Mouse (Mus musculus) cerebellum, adult 2 months (tissue): ENCODE data around the gene Tmeff1. TPM values are rescaled to one million over a fixed set of nuclear protein-coding genes. Genes with fewer than 3 reads are reported as not detected.

Source experiments
- DNase-seq, 2 experiments: peaks; one replicate each; pipeline ENCODE4 v3.0.0; 2021
- H3K27ac ChIP-seq: fragments of 200-500 bp; 2 replicates; pipeline ENCODE4 v1.5.1; 2012; ENCODE audit warnings: low read length, control low read depth, inconsistent platforms; ENCODE audit not compliant: insufficient read depth
- H3K27me3 ChIP-seq: fragments of 200-500 bp; 2 replicates; pipeline ENCODE4 v1.6.1; 2012; ENCODE audit warnings: inconsistent platforms, mild to moderate bottlenecking, low read length, moderate library complexity; ENCODE audit not compliant: control insufficient read depth, insufficient read depth
- H3K4me1 ChIP-seq: fragments of 200-500 bp; 2 replicates; pipeline ENCODE4 v1.6.1; 2011; ENCODE audit warnings: low read length; ENCODE audit not compliant: control insufficient read depth, insufficient read depth
- H3K4me3 ChIP-seq: fragments of 200-500 bp; replicated peaks from 2 replicates; pipeline ENCODE3; 2011; ENCODE audit warnings: mild to moderate bottlenecking, low read depth, low read length, control low read depth; ENCODE audit not compliant: insufficient read depth
- CTCF ChIP-seq: fragments of 200-500 bp; IDR thresholded peaks from 2 replicates; pipeline ENCODE4 v1.5.1; 2011; ENCODE audit warnings: low read depth, mild to moderate bottlenecking, control low read depth, low read length, moderate library complexity, borderline replicate concordance; ENCODE audit not compliant: insufficient read depth
- POLR2A ChIP-seq: fragments of 200-500 bp; IDR thresholded peaks from 2 replicates; pipeline ENCODE4 v1.6.1; 2011; ENCODE audit warnings: low read length, control low read depth, borderline replicate concordance; ENCODE audit not compliant: insufficient read depth
- WGBS: fragments of 180-500 bp; shearing (Covaris S2); methylation state at CpG from one replicate; pipeline ENCODE4 v1.1.7; 2018; 5-methylcytosine and 5-hydroxymethylcytosine counted together
- polyA plus RNA-seq: library from polyadenylated mRNA; depleted of rRNA; stranded (reverse); fragments of >200 nt; gene quantifications from 2 replicates; pipeline ENCODE4 v1.2.3, GENCODE M21; 2012

The Tmeff1 gene
- polyA plus RNA-seq, 1 experiment, result 74.5 TPM

DNA sequence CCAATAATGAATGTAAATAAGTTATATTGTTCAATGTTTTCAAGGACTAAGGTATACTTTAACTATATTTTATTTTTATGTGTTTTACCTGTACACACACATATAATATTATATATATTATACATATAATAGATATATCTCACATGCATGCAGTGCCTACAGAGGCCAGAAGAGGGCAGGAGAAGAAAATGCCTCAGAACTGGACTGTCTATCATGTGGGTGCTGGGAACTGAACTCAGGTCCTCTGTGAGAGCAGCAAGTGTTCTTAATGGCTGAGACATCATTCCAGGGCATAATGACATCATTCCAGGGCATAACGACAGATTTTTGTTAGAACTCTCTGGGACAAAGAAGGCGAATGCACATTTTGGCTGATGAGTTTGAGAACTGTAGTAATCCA, 2.6 kb downstream of the Tmeff1 start:
- TF ChIP-seq POLR2A (no peak), CTCF (no peak)
- Histone ChIP-seq H3K27me3 (peaks cover 2% of the 10 kb centered on the region; the same call in 1 of the 2 replicates), H3K27ac (no peak overlapping the region), H3K4me3 (no peak overlapping the region), H3K4me1 (peaks cover 5% of the 10 kb centered on the region; the same call in 1 of the 2 replicates)
- no peak for DNase-seq
- 97% methylated on average over 2 of the region's 2 CpGs for WGBS

- 71% methylated on average over 9 of the region's 9 CpGs for WGBS
- H3K27me3 ChIP-seq, result peaks cover 2% of the 10 kb centered on the region; the same call in 1 of the 2 replicates
- H3K4me1 ChIP-seq, result peaks cover 5% of the 10 kb centered on the region; the same call in 1 of the 2 replicates
- no peak overlapping the region for H3K27ac ChIP-seq
- no peak for DNase-seq
- TF ChIP-seq CTCF, result no peak
- no peak for TF ChIP-seq POLR2A
- no peak overlapping the region for H3K4me3 ChIP-seq
Measured at GRCm38 (mm10) chr4:48588576-48588975, 3.6 kb downstream of the Tmeff1 start.

GRCm38 (mm10) chr4:48590862-48591261, 5.9 kb downstream of the Tmeff1 start:
- TF ChIP-seq CTCF (no peak), POLR2A (no peak)
- Histone ChIP-seq H3K4me1 (peaks cover 2% of the 10 kb centered on the region; the same call in 1 of the 2 replicates), H3K27ac (no peak overlapping the region), H3K27me3 (no peaks in the 10 kb centered on the region; the same call in 1 of the 2 replicates), H3K4me3 (no peak overlapping the region)
- no peak for DNase-seq
- WGBS, result 86% methylated on average over 7 of the region's 7 CpGs

DNA sequence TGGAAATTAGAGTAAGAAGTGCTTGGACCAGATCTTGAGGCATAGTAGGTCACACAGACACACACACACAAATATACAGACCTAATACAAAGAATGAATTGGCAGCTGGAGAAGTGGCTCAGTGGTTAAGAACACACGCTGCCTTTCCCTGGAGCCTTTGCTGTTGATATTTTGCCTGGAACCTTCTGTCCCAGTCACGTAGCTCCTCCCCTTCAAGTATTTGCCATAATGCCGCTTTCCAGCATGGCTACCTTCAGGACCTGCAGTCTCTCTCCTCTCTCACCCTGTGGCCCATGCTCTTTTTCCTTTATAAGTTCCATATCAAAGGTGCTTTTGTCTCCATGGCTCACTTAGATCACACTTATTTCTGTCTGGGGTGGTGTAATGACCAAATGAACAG, 6.4 kb downstream of the Tmeff1 start:
- Histone ChIP-seq H3K27ac (no peak overlapping the region), H3K27me3 (no peaks in the 10 kb centered on the region; the same call in 1 of the 2 replicates), H3K4me1 (no peaks in the 10 kb centered on the region), H3K4me3 (no peak overlapping the region)
- no peak for TF ChIP-seq CTCF
- TF ChIP-seq POLR2A, result no peak
- 80% methylated on average over 3 of the region's 3 CpGs for WGBS
- DNase-seq, result no peak

GRCm38 (mm10) chr4:48592328-48592727, 7.4 kb downstream of the Tmeff1 start:
- DNase-seq, result no peak
- Histone ChIP-seq H3K4me1 (no peaks in the 10 kb centered on the region), H3K4me3 (no peak overlapping the region), H3K27me3 (no peaks in the 10 kb centered on the region), H3K27ac (no peak overlapping the region)
- TF ChIP-seq POLR2A (no peak), CTCF (no peak)
- 73% methylated on average over 5 of the region's 5 CpGs for WGBS

DNA sequence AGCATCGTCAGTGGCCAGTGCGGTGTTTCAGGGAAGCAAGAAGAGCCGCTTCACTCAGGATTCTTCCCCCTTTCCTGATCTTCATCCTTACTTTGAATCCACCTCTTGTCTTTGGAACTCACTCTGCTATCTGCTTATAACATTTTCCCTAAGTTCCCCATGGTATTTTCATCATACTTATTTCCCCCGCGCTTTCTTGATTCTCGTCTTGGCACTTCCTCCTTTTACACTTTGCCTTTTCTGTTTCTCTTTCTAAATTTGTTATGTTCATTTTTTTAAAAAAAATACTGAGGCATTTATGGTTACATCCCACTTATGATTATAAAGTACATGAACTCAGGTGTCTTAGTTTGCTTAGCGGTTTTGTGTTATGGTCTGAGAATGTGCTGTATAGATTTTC, 7.9 kb downstream of the Tmeff1 start:
- H3K4me1 ChIP-seq, result no peaks in the 10 kb centered on the region
- 97% methylated on average over 7 of the region's 7 CpGs for WGBS
- TF ChIP-seq POLR2A (no peak), CTCF (no peak)
- no peak for DNase-seq
- no peak overlapping the region for H3K4me3 ChIP-seq
- H3K27me3 ChIP-seq, result no peaks in the 10 kb centered on the region
- H3K27ac ChIP-seq, result no peak overlapping the region

DNA sequence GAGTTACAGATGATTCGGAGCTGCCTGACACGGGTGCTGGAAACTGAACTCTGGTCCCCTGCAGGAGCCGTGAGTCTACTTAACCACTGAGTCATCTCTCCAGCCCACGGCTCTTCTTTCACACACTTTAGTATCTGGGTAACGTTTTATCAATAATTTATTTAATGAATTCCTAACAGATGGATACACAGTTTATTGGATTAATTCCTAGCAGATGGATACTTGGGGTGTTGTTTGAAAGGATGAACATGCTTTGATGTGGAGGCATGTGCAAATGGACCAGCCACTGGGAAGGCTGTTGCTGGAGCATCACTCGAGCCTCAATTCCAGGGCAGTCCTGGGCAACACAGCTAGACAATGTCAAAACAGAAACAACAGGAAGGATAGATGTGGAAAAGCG, 11.1 kb downstream of the Tmeff1 start:
- no peak overlapping the region for H3K4me3 ChIP-seq
- no peak overlapping the region for H3K27ac ChIP-seq
- H3K27me3 ChIP-seq, result no peaks in the 10 kb centered on the region
- no peak for DNase-seq
- H3K4me1 ChIP-seq, result no peaks in the 10 kb centered on the region
- 93% methylated on average over 7 of the region's 7 CpGs for WGBS
- TF ChIP-seq POLR2A, result no peak
- no peak for TF ChIP-seq CTCF

GRCm38 (mm10) chr4:48605650-48606049, 20.7 kb downstream of the Tmeff1 start:
- DNase-seq, result no peak
- Histone ChIP-seq H3K4me3 (no peak overlapping the region), H3K27me3 (no peaks in the 10 kb centered on the region), H3K27ac (no peak overlapping the region), H3K4me1 (no peaks in the 10 kb centered on the region)
- 79% methylated on average over 3 of the region's 3 CpGs for WGBS
- TF ChIP-seq CTCF (no peak), POLR2A (no peak)
